Mouse (Mus musculus): ENCODE measurements at regions not wholly inside any gene's neighbourhood (a gene's known extent, or its start where the extent isn't known, plus 50 kb on each side); places are given as distances from the start of the nearest gene placed in this dataset.

GRCm38 (mm10) chr8:49563499-49564279, 719.9 kb upstream of the Tenm3 start:
- no peak overlapping the region for H3K4me3 ChIP-seq
- TF ChIP-seq REST (IDR thresholded peaks at IDR 0.05; ENCODE audit: insufficient read depth, insufficient read length) (no peak), MYOG (IDR thresholded peaks at IDR 0.05; ENCODE audit: control insufficient read depth in 1 of 3, insufficient read depth in 1 of 3, insufficient read length in 2 of 3, low read depth in 2 of 3) (no peak), CEBPB (IDR thresholded peaks at IDR 0.05; ENCODE audit: insufficient read depth, poor library complexity, severe bottlenecking) (no peak), TCF12 (IDR thresholded peaks at IDR 0.05; ENCODE audit: insufficient read depth, poor library complexity, severe bottlenecking) (no peak), MYOD1 (IDR thresholded peaks at IDR 0.05; ENCODE audit: control insufficient read depth in 1 of 3, insufficient read length in 2 of 3, low read depth in 2 of 3) (no peak), SRF (IDR thresholded peaks at IDR 0.05; ENCODE audit: control insufficient read depth, insufficient read length, low read depth) (no peak), USF1 (IDR thresholded peaks at IDR 0.05; ENCODE audit: low read depth) (no peak), E2F4 (IDR thresholded peaks at IDR 0.05; ENCODE audit: insufficient read depth) (no peak), POLR2A (IDR thresholded peaks at IDR 0.05; ENCODE audit: insufficient read length, low read depth) (no peak), TCF3 (IDR thresholded peaks at IDR 0.05; ENCODE audit: insufficient read length, low read depth) (no peak)

GRCm38 (mm10) chr8:49562976-49563375, 719.2 kb upstream of the Tenm3 start:
- Histone ChIP-seq H3K4me3 (no peak overlapping the region), H3K36me3 (ENCODE audit: control insufficient read depth, insufficient read depth) (no peaks in the 10 kb centered on the region), H3K79me2 (ENCODE audit: control insufficient read depth, insufficient read depth) (no peaks in the 10 kb centered on the region), H3K4me2 (ENCODE audit: low read depth) (no peak overlapping the region), H3ac (ENCODE audit: control insufficient read depth, insufficient read length) (no peak overlapping the region), H3K27me3 (ENCODE audit: control insufficient read depth, insufficient read depth, insufficient read length) (no peaks in the 10 kb centered on the region)
- TF ChIP-seq USF1 (IDR thresholded peaks at IDR 0.05; ENCODE audit: low read depth), result no peak
- no peak for TF ChIP-seq MYOG (IDR thresholded peaks at IDR 0.05; ENCODE audit: control insufficient read depth in 1 of 3, insufficient read depth in 1 of 3, insufficient read length in 2 of 3, low read depth in 2 of 3)
- TF ChIP-seq CEBPB (IDR thresholded peaks at IDR 0.05; ENCODE audit: insufficient read depth, poor library complexity, severe bottlenecking), result no peak
- no peak for TF ChIP-seq SRF (IDR thresholded peaks at IDR 0.05; ENCODE audit: control insufficient read depth, insufficient read length, low read depth)

More at GRCm38 (mm10) chr8:49563499-49564279, 719.9 kb upstream of the Tenm3 start:
- Histone ChIP-seq H3K79me2 (ENCODE audit: control insufficient read depth, insufficient read depth) (no peaks in the 10 kb centered on the region), H3K36me3 (ENCODE audit: control insufficient read depth, insufficient read depth) (no peaks in the 10 kb centered on the region), H3ac (ENCODE audit: control insufficient read depth, insufficient read length) (no peak overlapping the region), H3K4me2 (ENCODE audit: low read depth) (no peak overlapping the region), H3K27me3 (ENCODE audit: control insufficient read depth, insufficient read depth, insufficient read length) (no peaks in the 10 kb centered on the region)

- Histone ChIP-seq H3K79me2 (ENCODE audit: control insufficient read depth, insufficient read depth) (no peaks in the 10 kb centered on the region), H3K4me3 (no peak overlapping the region), H3ac (ENCODE audit: control insufficient read depth, insufficient read length) (no peak overlapping the region), H3K36me3 (ENCODE audit: control insufficient read depth, insufficient read depth) (no peaks in the 10 kb centered on the region), H3K4me2 (ENCODE audit: low read depth) (no peak overlapping the region), H3K27me3 (ENCODE audit: control insufficient read depth, insufficient read depth, insufficient read length) (no peaks in the 10 kb centered on the region)
- TF ChIP-seq TCF12 (IDR thresholded peaks at IDR 0.05; ENCODE audit: insufficient read depth, poor library complexity, severe bottlenecking) (no peak), POLR2AphosphoS2 (IDR thresholded peaks at IDR 0.05; ENCODE audit: insufficient read length, low read depth) (no peak), REST (IDR thresholded peaks at IDR 0.05; ENCODE audit: insufficient read depth, insufficient read length) (no peak), MYOD1 (IDR thresholded peaks at IDR 0.05; ENCODE audit: control insufficient read depth in 1 of 3, insufficient read length in 2 of 3, low read depth in 2 of 3) (no peak), MYOG (IDR thresholded peaks at IDR 0.05; ENCODE audit: control insufficient read depth in 1 of 3, insufficient read depth in 1 of 3, insufficient read length in 2 of 3, low read depth in 2 of 3) (no peak), SRF (IDR thresholded peaks at IDR 0.05; ENCODE audit: control insufficient read depth, insufficient read length, low read depth) (no peak), CEBPB (IDR thresholded peaks at IDR 0.05; ENCODE audit: insufficient read depth, poor library complexity, severe bottlenecking) (no peak), TCF3 (IDR thresholded peaks at IDR 0.05; ENCODE audit: insufficient read length, low read depth) (no peak), USF1 (IDR thresholded peaks at IDR 0.05; ENCODE audit: low read depth) (no peak), MAX (IDR thresholded peaks at IDR 0.05; ENCODE audit: low read depth) (no peak), POLR2A (IDR thresholded peaks at IDR 0.05; ENCODE audit: insufficient read length, low read depth) (no peak), E2F4 (IDR thresholded peaks at IDR 0.05; ENCODE audit: insufficient read depth) (no peak)
Observed at GRCm38 (mm10) chr8:49555724-49556457, 712.1 kb upstream of the Tenm3 start.

- H3K27me3 ChIP-seq (ENCODE audit: control insufficient read depth, insufficient read depth, insufficient read length), result no peaks in the 10 kb centered on the region
- TF ChIP-seq CEBPB (IDR thresholded peaks at IDR 0.05; ENCODE audit: insufficient read depth, poor library complexity, severe bottlenecking), result no peak
- TF ChIP-seq MYOG (IDR thresholded peaks at IDR 0.05; ENCODE audit: control insufficient read depth in 1 of 3, insufficient read depth in 1 of 3, insufficient read length in 2 of 3, low read depth in 2 of 3), result no peak
- TF ChIP-seq USF1 (IDR thresholded peaks at IDR 0.05; ENCODE audit: low read depth), result no peak
- no peak for TF ChIP-seq POLR2AphosphoS2 (IDR thresholded peaks at IDR 0.05; ENCODE audit: insufficient read length, low read depth)
- TF ChIP-seq E2F4 (IDR thresholded peaks at IDR 0.05; ENCODE audit: insufficient read depth), result no peak
- TF ChIP-seq MYOD1 (IDR thresholded peaks at IDR 0.05; ENCODE audit: control insufficient read depth in 1 of 3, insufficient read length in 2 of 3, low read depth in 2 of 3), result no peak
- TF ChIP-seq POLR2A (IDR thresholded peaks at IDR 0.05; ENCODE audit: insufficient read length, low read depth), result no peak
- TF ChIP-seq TCF3 (IDR thresholded peaks at IDR 0.05; ENCODE audit: insufficient read length, low read depth), result no peak
- TF ChIP-seq MAX (IDR thresholded peaks at IDR 0.05; ENCODE audit: low read depth), result no peak
- no peak for TF ChIP-seq REST (IDR thresholded peaks at IDR 0.05; ENCODE audit: insufficient read depth, insufficient read length)
- TF ChIP-seq SRF (IDR thresholded peaks at IDR 0.05; ENCODE audit: control insufficient read depth, insufficient read length, low read depth), result no peak
- TF ChIP-seq TCF12 (IDR thresholded peaks at IDR 0.05; ENCODE audit: insufficient read depth, poor library complexity, severe bottlenecking), result no peak
Observed at GRCm38 (mm10) chr8:49553175-49553574, 709.4 kb upstream of the Tenm3 start.

More at GRCm38 (mm10) chr8:49553175-49553574, 709.4 kb upstream of the Tenm3 start:
- H3K79me2 ChIP-seq (ENCODE audit: control insufficient read depth, insufficient read depth), result no peaks in the 10 kb centered on the region
- H3ac ChIP-seq (ENCODE audit: control insufficient read depth, insufficient read length), result no peak overlapping the region
- H3K4me2 ChIP-seq (ENCODE audit: low read depth), result no peak overlapping the region
- H3K36me3 ChIP-seq (ENCODE audit: control insufficient read depth, insufficient read depth), result no peaks in the 10 kb centered on the region
- H3K4me3 ChIP-seq, result no peak overlapping the region

All from myocyte (in vitro differentiated cells).